Mouse (Mus musculus): ENCODE results near the gene Btbd11. TPM values are rescaled to one million over a fixed set of nuclear protein-coding genes. Genes with fewer than 3 reads are reported as not detected.

Btbd11 gene
- total and polyA plus RNA-seq, 3 experiments = 10.1 to 18.5 (median 15.4) TPM

GRCm38 (mm10) chr10:85387219-85388070 lies 831 bp downstream of the Btbd11 start:
- peak overlapping the region; percentile 54 to 73 (median 62) for H3K4me3 ChIP-seq (replicated peaks in 1 of 3; ENCODE audit: low read depth in 2 of 3, low read length in 2 of 3, poor library complexity in 1 of 3)
- H3K9me3 ChIP-seq (replicated peaks; ENCODE audit: low read length) = peaks cover 8% of the 10 kb centered on the region

GRCm38 (mm10) chr10:85388071-85388750 lies 1.6 kb downstream of the Btbd11 start:
- Histone ChIP-seq H3K36me3 (replicated peaks in 1 of 2; ENCODE audit: control insufficient read depth in 1 of 2, insufficient read depth in 1 of 2, low read length in 1 of 2) (peaks cover 0 to 24% of the 10 kb centered on the region in 2 experiments), H3K9me3 (replicated peaks; ENCODE audit: low read length) (peaks cover 8% of the 10 kb centered on the region), H3K4me1 (ENCODE audit: control insufficient read depth in 1 of 2, insufficient read depth in 2 of 2) (peaks cover 5 to 48% of the 10 kb centered on the region in 2 experiments; a peak in 3 of 4 replicates), H3K27ac (ENCODE audit: insufficient read depth, low read depth) (no peak overlapping the region), H3K4me3 (replicated peaks in 1 of 3; ENCODE audit: low read depth in 2 of 3, low read length in 2 of 3, poor library complexity in 1 of 3) (peak overlapping the region in 2 of 3 experiments; percentile 73 to 75), H3K4me2 (ENCODE audit: insufficient read depth, low read depth, poor library complexity, severe bottlenecking) (peak overlapping the region; percentile 18; the same call in 1 of the 2 replicates), H3K79me2 (replicated peaks; ENCODE audit: control insufficient read depth, extremely low read depth, insufficient read depth, poor library complexity, severe bottlenecking) (no peaks in the 10 kb centered on the region; the same call in 1 of the 2 replicates), H3K9ac (ENCODE audit: insufficient read depth, low read depth) (no peak overlapping the region), H3K27me3 (replicated peaks) (no peaks in the 10 kb centered on the region)
- TF ChIP-seq NRF1 (IDR thresholded peaks at IDR 0.05; ENCODE audit: low read depth, low read length) (no peak), CHD1 (IDR thresholded peaks at IDR 0.05; ENCODE audit: low read depth, low read length) (no peak), CHD2 (IDR thresholded peaks at IDR 0.05; ENCODE audit: low read length) (no peak), POLR2AphosphoS2 (IDR thresholded peaks at IDR 0.05; ENCODE audit: low read depth, low read length) (no peak), MXI1 (IDR thresholded peaks at IDR 0.05; ENCODE audit: low read depth, low read length) (no peak)
- in situ Hi-C loops (cut with MboI; ENCODE audit: low pct_ligation_motif_present, low pct_unique_long_range_greater_than_20kb, low sequenced_read_pairs) (loop anchor here (5.0 to 10.0 kb wide), 3 partner anchors 93 to 269 kb away; no protein-coding TSS in a partner anchor), dilution Hi-C loops (cut with MboI; ENCODE audit: extremely low pct_ligation_motif_present, extremely low pct_unique_long_range_greater_than_20kb, low sequenced_read_pairs) (no loop called here)
- no peak for DNase-seq (ENCODE audit: extremely low read depth)

More at GRCm38 (mm10) chr10:85387219-85388070, 831 bp downstream of the Btbd11 start:
- no peak for DNase-seq (ENCODE audit: extremely low read depth)
- Histone ChIP-seq H3K9ac (ENCODE audit: insufficient read depth, low read depth) (peak overlapping the region; percentile 73), H3K27me3 (replicated peaks) (no peaks in the 10 kb centered on the region), H3K4me2 (ENCODE audit: insufficient read depth, low read depth, poor library complexity, severe bottlenecking) (peak overlapping the region; percentile 47), H3K27ac (ENCODE audit: insufficient read depth, low read depth) (peak overlapping the region; percentile 17; the same call in 1 of the 2 replicates), H3K4me1 (ENCODE audit: control insufficient read depth in 1 of 2, insufficient read depth in 2 of 2) (peaks cover 5 to 40% of the 10 kb centered on the region in 2 experiments; a peak in 3 of 4 replicates), H3K36me3 (replicated peaks in 1 of 2; ENCODE audit: control insufficient read depth in 1 of 2, insufficient read depth in 1 of 2, low read length in 1 of 2) (peaks cover 0 to 17% of the 10 kb centered on the region in 2 experiments), H3K79me2 (replicated peaks; ENCODE audit: control insufficient read depth, extremely low read depth, insufficient read depth, poor library complexity, severe bottlenecking) (no peaks in the 10 kb centered on the region)
- no peak for TF ChIP-seq UBTF (IDR thresholded peaks at IDR 0.05; ENCODE audit: low read depth, low read length)
- TF ChIP-seq JUND (conservative IDR thresholded peaks at IDR 0.05; ENCODE audit: low read depth, low read length) = no peak
- TF ChIP-seq KAT2A (IDR thresholded peaks at IDR 0.05; ENCODE audit: insufficient replicate concordance, low read length) = no peak
- TF ChIP-seq USF2 (conservative IDR thresholded peaks at IDR 0.05; ENCODE audit: low read depth, low read length) = no peak
- no peak for TF ChIP-seq CHD2 (IDR thresholded peaks at IDR 0.05; ENCODE audit: low read length)
- TF ChIP-seq NRF1 (IDR thresholded peaks at IDR 0.05; ENCODE audit: low read depth, low read length) = no peak
- TF ChIP-seq POLR2A (IDR thresholded peaks at IDR 0.05; ENCODE audit: low read depth, low read length) = no peak
- TF ChIP-seq GABPA (IDR thresholded peaks at IDR 0.05; ENCODE audit: insufficient replicate concordance, low read depth, low read length) = no peak
- no peak for TF ChIP-seq JUN (IDR thresholded peaks at IDR 0.05; ENCODE audit: insufficient read depth, low read depth, low read length)
- no peak for TF ChIP-seq NELFE (IDR thresholded peaks at IDR 0.05; ENCODE audit: low read depth, low read length)
- no peak for TF ChIP-seq SMC3 (IDR thresholded peaks at IDR 0.05; ENCODE audit: low read depth, low read length)
- no peak for TF ChIP-seq USF1 (IDR thresholded peaks at IDR 0.05; ENCODE audit: low read depth, low read length)
- dilution Hi-C loops (cut with MboI; ENCODE audit: extremely low pct_ligation_motif_present, extremely low pct_unique_long_range_greater_than_20kb, low sequenced_read_pairs) = no loop called here
- in situ Hi-C loops (cut with MboI; ENCODE audit: low pct_ligation_motif_present, low pct_unique_long_range_greater_than_20kb, low sequenced_read_pairs) = loop anchor here (5.0 to 10.0 kb wide), 3 partner anchors 93 to 270 kb away; no protein-coding TSS in a partner anchor

Measured in CH12.LX (cell line).